Mouse (Mus musculus) spleen, postnatal 14 days (tissue): ENCODE measurements around the gene Aagab.

Experiments
- DNase-seq, 2 experiments: peaks; one replicate each; pipeline ENCODE4 v3.0.0; 2021 to 2022; ENCODE audit warnings: low spot score in 2 of 2

Aagab gene

GRCm38 (mm10) chr9:63602043-63602939, at the start of gene Aagab, which contains the start of gene Iqch:
Aagab (plus strand) TSS chr9:63602660.
Iqch (minus strand) TSS chr9:63602493.
- DNase-seq: peak; percentile 97 to 98

GRCm38 (mm10) chr9:63553628-63554027, 48.8 kb upstream of the Aagab start:
- no peak for DNase-seq

- no peak for DNase-seq
Observed at GRCm38 (mm10) chr9:63555460-63555990, 46.9 kb upstream of the Aagab start.

- DNase-seq: no peak
Observed at GRCm38 (mm10) chr9:63556316-63556715, 46.1 kb upstream of the Aagab start.

- DNase-seq: no peak
Observed at GRCm38 (mm10) chr9:63556933-63557332, 45.5 kb upstream of the Aagab start.

- DNase-seq: no peak
Observed at GRCm38 (mm10) chr9:63561931-63562330, 40.5 kb upstream of the Aagab start.

GRCm38 (mm10) chr9:63563436-63563835, 39.0 kb upstream of the Aagab start:
- no peak for DNase-seq

- no peak for DNase-seq
Observed at GRCm38 (mm10) chr9:63568314-63568713, 34.1 kb upstream of the Aagab start.

- DNase-seq: no peak
Observed at GRCm38 (mm10) chr9:63568808-63569207, 33.7 kb upstream of the Aagab start.

- no peak for DNase-seq
Observed at GRCm38 (mm10) chr9:63571895-63572294, 30.6 kb upstream of the Aagab start.

GRCm38 (mm10) chr9:63572874-63573273, 29.6 kb upstream of the Aagab start:
- DNase-seq: no peak

- no peak for DNase-seq
Observed at GRCm38 (mm10) chr9:63577469-63577868, 25.0 kb upstream of the Aagab start.

GRCm38 (mm10) chr9:63579644-63580043, 22.8 kb upstream of the Aagab start:
- DNase-seq: no peak

GRCm38 (mm10) chr9:63580046-63580445, 22.4 kb upstream of the Aagab start:
- no peak for DNase-seq

- DNase-seq: no peak
Observed at GRCm38 (mm10) chr9:63581778-63582177, 20.7 kb upstream of the Aagab start.

GRCm38 (mm10) chr9:63585251-63585650, 17.2 kb upstream of the Aagab start:
- DNase-seq: no peak

GRCm38 (mm10) chr9:63589209-63589608, 13.3 kb upstream of the Aagab start:
- DNase-seq: no peak

- no peak for DNase-seq
Observed at GRCm38 (mm10) chr9:63590592-63590991, 11.9 kb upstream of the Aagab start.

- DNase-seq: no peak
Observed at GRCm38 (mm10) chr9:63591661-63592256, 10.7 kb upstream of the Aagab start.

- no peak for DNase-seq
Observed at GRCm38 (mm10) chr9:63595032-63595431, 7.4 kb upstream of the Aagab start.

GRCm38 (mm10) chr9:63595652-63596051, 6.8 kb upstream of the Aagab start:
- DNase-seq: no peak

- no peak for DNase-seq
Observed at GRCm38 (mm10) chr9:63596660-63597059, 5.8 kb upstream of the Aagab start.

GRCm38 (mm10) chr9:63603849-63604248, 1.4 kb downstream of the Aagab start:
- DNase-seq: peak in 1 of 2 experiments; percentile 9
